Mouse (Mus musculus) CH12.LX (cell line): Measurements from ENCODE around the gene Cfap20. TPM values are rescaled to one million over a fixed set of nuclear protein-coding genes. Genes with fewer than 3 reads are reported as not detected.

Source experiments
- DNase-seq: peaks from one replicate; pipeline ENCODE4 v3.0.0-alpha.2; 2013; ENCODE audit errors: extremely low read depth
- H3K27ac ChIP-seq: 2 replicates; pipeline ENCODE4 v1.5.1; 2012; ENCODE audit warnings: low read depth, mild to moderate bottlenecking, control low read depth, moderate library complexity; ENCODE audit not compliant: insufficient read depth
- H3K27me3 ChIP-seq: replicated peaks from 2 replicates; pipeline ENCODE3; 2012; ENCODE audit warnings: inconsistent platforms
- H3K36me3 ChIP-seq, 2 experiments: replicated peaks in 1 of 2; 2 replicates each; pipeline versions ENCODE3 to v1.6.1; 2012; ENCODE audit warnings: inconsistent platforms in 1 of 2, low read length in 1 of 2, mild to moderate bottlenecking in 1 of 2, mixed read lengths in 1 of 2, moderate library complexity in 1 of 2; ENCODE audit not compliant: control insufficient read depth in 1 of 2, insufficient read depth in 1 of 2
- H3K4me1 ChIP-seq, 2 experiments: 2 replicates each; pipeline ENCODE4 v1.6.1; 2012; ENCODE audit warnings: inconsistent platforms in 1 of 2, moderate library complexity in 1 of 2; ENCODE audit not compliant: insufficient read depth in 2 of 2, control insufficient read depth in 1 of 2
- H3K4me2 ChIP-seq: 2 replicates; pipeline ENCODE4 v1.6.1; 2012; ENCODE audit warnings: low read depth, mild to moderate bottlenecking, control low read depth; ENCODE audit not compliant: poor library complexity, insufficient read depth, severe bottlenecking
- H3K4me3 ChIP-seq, 3 experiments: fragments of 150-350 bp in 1 of 3; sonication (generic) in 1 of 3; replicated peaks in 1 of 3; 2 replicates each; pipeline versions ENCODE3 to v1.5.1; 2011 to 2012; ENCODE audit warnings: low read depth in 2 of 3, low read length in 2 of 3, mild to moderate bottlenecking in 2 of 3, moderate library complexity in 2 of 3, control low read depth in 1 of 3, improper control_type of control experiment in 1 of 3, inconsistent platforms in 1 of 3, mixed read lengths in 1 of 3; ENCODE audit not compliant: poor library complexity in 1 of 3
- H3K79me2 ChIP-seq: replicated peaks from 2 replicates; pipeline ENCODE4 v1.6.1; 2012; ENCODE audit warnings: mild to moderate bottlenecking, moderate library complexity; ENCODE audit not compliant: control insufficient read depth, poor library complexity, insufficient read depth, severe bottlenecking; ENCODE audit errors: extremely low read depth
- H3K9ac ChIP-seq: 2 replicates; pipeline ENCODE4 v1.6.1; 2012; ENCODE audit warnings: low read depth, mild to moderate bottlenecking, control low read depth, moderate library complexity; ENCODE audit not compliant: insufficient read depth
- H3K9me3 ChIP-seq: replicated peaks from 2 replicates; pipeline ENCODE3; 2012; ENCODE audit warnings: low read length, inconsistent platforms, mixed read lengths
- BHLHE40 ChIP-seq: IDR thresholded peaks from 2 replicates; pipeline ENCODE4 v1.6.1; 2011; ENCODE audit warnings: mild to moderate bottlenecking, low read depth, low read length, improper control_type of control experiment
- CHD1 ChIP-seq: IDR thresholded peaks from 2 replicates; pipeline ENCODE4 v1.6.1; 2012; ENCODE audit warnings: low read depth, low read length, improper control_type of control experiment, inconsistent platforms
- CTCF ChIP-seq, 2 experiments: IDR thresholded peaks in 1 of 2; conservative IDR thresholded peaks in 1 of 2; 2 replicates each; pipeline ENCODE4 v1.5.1; 2011 to 2012; ENCODE audit warnings: low read depth in 2 of 2, low read length in 2 of 2, improper control_type of control experiment in 1 of 2, inconsistent platforms in 1 of 2, mild to moderate bottlenecking in 1 of 2, moderate library complexity in 1 of 2
- E2F4 ChIP-seq: IDR thresholded peaks from 2 replicates; pipeline ENCODE4 v1.6.1; 2011; ENCODE audit warnings: low read depth, low read length, improper control_type of control experiment; ENCODE audit not compliant: insufficient replicate concordance
- GABPA ChIP-seq: IDR thresholded peaks from 2 replicates; pipeline ENCODE4 v1.6.1; 2012; ENCODE audit warnings: low read depth, low read length, improper control_type of control experiment, inconsistent platforms; ENCODE audit not compliant: insufficient replicate concordance
- HCFC1 ChIP-seq: IDR thresholded peaks from 2 replicates; pipeline ENCODE4 v1.6.1; 2012; ENCODE audit warnings: low read depth, mild to moderate bottlenecking, inconsistent platforms, low read length, improper control_type of control experiment
- IRF4 ChIP-seq: IDR thresholded peaks from 2 replicates; pipeline ENCODE4 v1.6.1; 2014; ENCODE audit warnings: low read depth, mild to moderate bottlenecking, inconsistent platforms, low read length, improper control_type of control experiment
- JUN ChIP-seq: IDR thresholded peaks from 2 replicates; pipeline ENCODE4 v1.6.1; 2011; ENCODE audit warnings: low read depth, mild to moderate bottlenecking, low read length, improper control_type of control experiment, moderate library complexity; ENCODE audit not compliant: insufficient read depth
- JUND ChIP-seq: conservative IDR thresholded peaks from 2 replicates; pipeline ENCODE4 v1.6.1; 2011; ENCODE audit warnings: low read depth, low read length, improper control_type of control experiment
- KAT2A ChIP-seq: IDR thresholded peaks from 2 replicates; pipeline ENCODE4 v1.6.1; 2012; ENCODE audit warnings: low read length, improper control_type of control experiment, inconsistent platforms; ENCODE audit not compliant: insufficient replicate concordance
- MAFK ChIP-seq: IDR thresholded peaks from 2 replicates; pipeline ENCODE4 v1.6.1; 2011; ENCODE audit warnings: low read length, improper control_type of control experiment; ENCODE audit not compliant: insufficient replicate concordance
- MAX ChIP-seq: IDR thresholded peaks from 2 replicates; pipeline ENCODE4 v1.6.1; 2011; ENCODE audit warnings: low read length, improper control_type of control experiment
- MAZ ChIP-seq: IDR thresholded peaks from 2 replicates; pipeline ENCODE4 v1.6.1; 2012; ENCODE audit warnings: low read depth, mild to moderate bottlenecking, inconsistent platforms, low read length, improper control_type of control experiment, moderate library complexity
- MYC ChIP-seq: IDR thresholded peaks from 2 replicates; pipeline ENCODE4 v1.6.1; 2011; ENCODE audit warnings: low read depth, mild to moderate bottlenecking, improper control_type of control experiment, low read length
- NELFE ChIP-seq: IDR thresholded peaks from 2 replicates; pipeline ENCODE4 v1.6.1; 2011; ENCODE audit warnings: low read depth, low read length, improper control_type of control experiment
- NRF1 ChIP-seq: IDR thresholded peaks from 2 replicates; pipeline ENCODE4 v1.6.1; 2014; ENCODE audit warnings: low read depth, mild to moderate bottlenecking, inconsistent platforms, low read length, improper control_type of control experiment, moderate library complexity
- PAX5 ChIP-seq: IDR thresholded peaks from 2 replicates; pipeline ENCODE4 v1.6.1; 2012; ENCODE audit warnings: low read length, inconsistent platforms, mixed read lengths
- POLR2A ChIP-seq: IDR thresholded peaks from 2 replicates; pipeline ENCODE4 v1.6.1; 2011; ENCODE audit warnings: low read depth, mild to moderate bottlenecking, improper control_type of control experiment, low read length
- POLR2AphosphoS2 ChIP-seq: IDR thresholded peaks from 2 replicates; pipeline ENCODE4 v1.6.1; 2011; ENCODE audit warnings: low read depth, low read length, improper control_type of control experiment
- RAD21 ChIP-seq: IDR thresholded peaks from 2 replicates; pipeline ENCODE4 v1.6.1; 2011; ENCODE audit warnings: low read depth, mild to moderate bottlenecking, low read length, improper control_type of control experiment, moderate library complexity
- SMC3 ChIP-seq: IDR thresholded peaks from 2 replicates; pipeline ENCODE4 v1.6.1; 2011; ENCODE audit warnings: low read depth, low read length, improper control_type of control experiment
- TBP ChIP-seq: conservative IDR thresholded peaks from 2 replicates; pipeline ENCODE4 v1.6.1; 2011; ENCODE audit warnings: low read depth, low read length, improper control_type of control experiment
- TCF12 ChIP-seq: IDR thresholded peaks from 2 replicates; pipeline ENCODE4 v1.6.1; 2014; ENCODE audit warnings: low read depth, mild to moderate bottlenecking, inconsistent platforms, low read length, improper control_type of control experiment
- UBTF ChIP-seq: IDR thresholded peaks from 2 replicates; pipeline ENCODE4 v1.6.1; 2012; ENCODE audit warnings: low read depth, mild to moderate bottlenecking, inconsistent platforms, low read length, improper control_type of control experiment, moderate library complexity
- USF1 ChIP-seq: IDR thresholded peaks from 2 replicates; pipeline ENCODE4 v1.6.1; 2014; ENCODE audit warnings: low read depth, mild to moderate bottlenecking, inconsistent platforms, low read length, improper control_type of control experiment
- USF2 ChIP-seq: conservative IDR thresholded peaks from 2 replicates; pipeline ENCODE4 v1.6.1; 2011; ENCODE audit warnings: low read depth, low read length, improper control_type of control experiment
- ZMIZ1 ChIP-seq: IDR thresholded peaks from 2 replicates; pipeline ENCODE4 v1.6.1; 2012; ENCODE audit warnings: low read depth, mild to moderate bottlenecking, inconsistent platforms, low read length, improper control_type of control experiment
- dilution Hi-C: fragments of 300-500 bp; cut with MboI; formaldehyde crosslinking; loops from 2 replicates; pipeline ENCODE4 v1.14.3; 2020; ENCODE audit warnings: low sequenced_read_pairs; ENCODE audit not compliant: extremely low pct_unique_long_range_greater_than_20kb, extremely low pct_ligation_motif_present
- in situ Hi-C: fragments of 300-500 bp; cut with MboI; formaldehyde crosslinking; loops from 3 replicates; pipeline ENCODE4 v1.14.3; 2019; ENCODE audit warnings: low sequenced_read_pairs, low pct_ligation_motif_present, low pct_unique_long_range_greater_than_20kb, mixed read lengths
- polyA plus RNA-seq: library from polyadenylated mRNA; unstranded; fragments of >175 nt; gene quantifications from 2 replicates; pipeline ENCODE4 v1.2.1, GENCODE M21; 2012; ENCODE audit warnings: low read depth; ENCODE audit not compliant: insufficient read length
- total RNA-seq, 2 experiments: library from RNA; depleted of rRNA; stranded (reverse); fragments of 300-350 nt in 1 of 2; fragments of >200 nt in 1 of 2; gene quantifications; 2 replicates each; pipeline ENCODE4 v1.2.3; 2012 to 2014

Cfap20 gene
- total and polyA plus RNA-seq, 3 experiments, result 53.4 to 93.0 (median 57.2) TPM

DNA sequence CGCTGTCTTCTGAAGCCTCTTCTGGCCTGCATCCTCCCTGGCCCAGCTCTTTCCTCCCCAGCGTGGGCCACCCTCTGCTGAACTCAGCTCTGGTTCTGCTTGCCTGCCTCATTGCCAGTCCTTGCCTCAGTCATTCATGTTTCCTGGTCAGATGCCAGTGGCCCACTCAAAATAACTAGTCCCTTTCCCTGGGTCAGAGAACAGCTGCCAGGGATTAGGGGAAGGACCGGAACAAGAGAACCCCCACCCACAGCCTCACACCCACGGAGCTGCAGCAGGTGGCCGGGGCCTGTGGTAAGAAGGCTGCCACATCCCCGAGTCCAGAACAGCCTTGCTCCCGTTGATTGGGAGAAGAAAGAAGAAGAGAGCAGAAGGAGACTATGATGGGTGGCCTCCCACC, 33.6 kb downstream of the Cfap20 start:
- no peak for DNase-seq

DNA sequence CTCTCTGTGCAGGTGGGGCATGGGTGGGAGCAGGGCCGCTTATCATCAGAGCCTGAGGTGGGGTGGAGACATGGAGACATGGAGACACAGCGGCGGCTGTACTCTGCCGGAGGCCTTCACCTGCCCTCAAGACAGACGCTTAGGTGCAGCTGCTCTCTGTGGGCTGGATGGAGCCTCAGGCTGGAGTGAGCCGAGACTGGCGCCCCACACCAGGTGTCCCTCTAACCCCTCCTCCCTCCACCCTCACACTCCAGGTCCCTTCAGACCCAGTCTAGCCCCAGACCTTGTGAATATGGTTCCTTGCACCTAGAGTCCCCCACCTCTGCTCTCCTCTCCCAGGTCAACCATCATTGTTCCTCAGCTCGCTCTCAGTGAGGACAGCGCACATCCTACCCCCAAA, 35.5 kb downstream of the Cfap20 start:
- TF ChIP-seq JUN (no peak), MYC (no peak)
- dilution Hi-C loops (no loop called here), in situ Hi-C loops (no loop called here)
- Histone ChIP-seq H3K79me2 (no peaks in the 10 kb centered on the region), H3K4me2 (no peak overlapping the region), H3K27me3 (no peaks in the 10 kb centered on the region), H3K4me3 (no peak overlapping the region), H3K9ac (no peak overlapping the region), H3K36me3 (no peaks in the 10 kb centered on the region), H3K4me1 (no peaks in the 10 kb centered on the region; a peak in 1 of 4 replicates), H3K27ac (no peak overlapping the region), H3K9me3 (no peaks in the 10 kb centered on the region)
- DNase-seq, result no peak

More for the DNA sequence above, 33.6 kb downstream of the Cfap20 start:
- dilution Hi-C loops (no loop called here), in situ Hi-C loops (no loop called here)
- no peaks in the 10 kb centered on the region for H3K79me2 ChIP-seq
- H3K9me3 ChIP-seq, result no peaks in the 10 kb centered on the region
- H3K4me3 ChIP-seq, result no peak overlapping the region
- H3K4me1 ChIP-seq, result no peaks in the 10 kb centered on the region; a peak in 1 of 4 replicates
- H3K27me3 ChIP-seq, result no peaks in the 10 kb centered on the region
- TF ChIP-seq USF2 (no peak), HCFC1 (no peak), JUN (no peak), USF1 (no peak), JUND (no peak), RAD21 (no peak), TCF12 (no peak), MYC (no peak), MAX (no peak), BHLHE40 (no peak), ZMIZ1 (no peak), NELFE (no peak)
- no peaks in the 10 kb centered on the region for H3K36me3 ChIP-seq
- H3K9ac ChIP-seq, result no peak overlapping the region
- no peak overlapping the region for H3K4me2 ChIP-seq
- no peak overlapping the region for H3K27ac ChIP-seq

DNA sequence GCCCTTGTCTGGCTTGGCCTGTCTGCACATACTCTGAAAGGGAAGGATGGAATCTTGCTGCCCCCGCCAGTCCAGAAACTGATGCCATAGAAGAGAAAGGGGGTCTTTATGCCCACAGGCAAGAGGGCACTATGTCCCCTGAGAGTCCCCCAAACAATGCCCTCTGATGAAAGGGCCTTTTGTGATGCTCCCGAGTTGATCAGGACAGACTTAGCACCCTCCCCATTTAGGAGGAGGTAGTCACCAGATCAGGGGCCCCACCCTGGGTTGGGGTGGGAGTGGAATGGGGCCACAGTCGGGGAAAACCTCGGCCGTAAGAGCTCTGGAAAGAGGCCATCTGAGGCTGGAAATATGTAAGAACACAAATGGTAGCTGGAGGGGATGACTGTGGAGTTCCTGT, 37.5 kb downstream of the Cfap20 start:
- H3K9ac ChIP-seq, result no peak overlapping the region
- H3K27me3 ChIP-seq, result no peaks in the 10 kb centered on the region
- H3K4me2 ChIP-seq, result no peak overlapping the region
- no peaks in the 10 kb centered on the region; a peak in 1 of 4 replicates for H3K4me1 ChIP-seq
- no peaks in the 10 kb centered on the region for H3K79me2 ChIP-seq
- no peaks in the 10 kb centered on the region for H3K36me3 ChIP-seq
- H3K9me3 ChIP-seq, result no peaks in the 10 kb centered on the region
- in situ Hi-C loops, result no loop called here
- H3K4me3 ChIP-seq, result no peak overlapping the region
- no peak overlapping the region for H3K27ac ChIP-seq
- DNase-seq, result no peak
- TF ChIP-seq IRF4 (no peak), CHD1 (no peak), NRF1 (no peak), TCF12 (no peak), KAT2A (no peak), POLR2A (no peak), USF1 (no peak), MAZ (no peak), MAX (no peak), JUND (no peak), PAX5 (no peak), ZMIZ1 (no peak), GABPA (no peak), UBTF (no peak), E2F4 (no peak), POLR2AphosphoS2 (no peak), CTCF (conservative IDR thresholded peaks at IDR 0.05 in 1 of 2, IDR thresholded peaks at IDR 0.05 in 1 of 2; ENCODE audit: low read depth in 2 of 2, low read length in 2 of 2) (no peak), TBP (no peak), SMC3 (no peak), MAFK (no peak)
- dilution Hi-C loops, result no loop called here
